Mouse (Mus musculus) gastrocnemius, postnatal 10 days (tissue): ENCODE data around the gene Gm11084. TPM values are rescaled to one million over a fixed set of nuclear protein-coding genes. Genes with fewer than 3 reads are reported as not detected.

Experiments
- DNase-seq: peaks from one replicate; pipeline ENCODE4 v3.0.0; 2021; ENCODE audit warnings: mixed read lengths
- microRNA-seq, 2 experiments: library from miRNA; unstranded; fragments of <30 nt; microRNA quantifications; one replicate each; pipeline ENCODE4 v1.2.0; 2021
- total RNA-seq, 2 experiments: library from RNA; stranded (reverse); gene quantifications; 2 replicates each; pipeline ENCODE4 v1.2.3; 2021

Gm11084 gene
- total RNA-seq, 2 experiments from 2014 or later, result not detected

GRCm38 (mm10) chr2:72935937-72936336 is 50.6 kb downstream of the Gm11084 start:
- no peak for DNase-seq

GRCm38 (mm10) chr2:72932186-72932585 is 54.3 kb downstream of the Gm11084 start:
- no peak for DNase-seq

- no peak for DNase-seq
Observed at GRCm38 (mm10) chr2:72924981-72925380, 61.5 kb downstream of the Gm11084 start.

Small RNA genes lying within 50 kb of the gene (microRNA-seq; reads per million reads assigned to microRNA genes)
- 0 reads per million in 2 experiments for gene Gm25960

Other genes starting within 250 kb of the Gm11084 start
- 10 to 100 TPM; 39.7 to 52.4 TPM for gene Sp3, start 6.3 kb downstream of the Gm11084 start, total RNA-seq
- 100 to 1,000 TPM; 101 to 120 TPM for gene Ola1, start 232.2 kb upstream of the Gm11084 start, total RNA-seq